Mouse (Mus musculus): ENCODE measurements around the gene Nars2.
"Not testable (repeated sequence)": the region's sequence is repeated elsewhere in the genome, so short reads cannot be mapped to it uniquely, and the experiment has no call there.

Gene Nars2

DNA sequence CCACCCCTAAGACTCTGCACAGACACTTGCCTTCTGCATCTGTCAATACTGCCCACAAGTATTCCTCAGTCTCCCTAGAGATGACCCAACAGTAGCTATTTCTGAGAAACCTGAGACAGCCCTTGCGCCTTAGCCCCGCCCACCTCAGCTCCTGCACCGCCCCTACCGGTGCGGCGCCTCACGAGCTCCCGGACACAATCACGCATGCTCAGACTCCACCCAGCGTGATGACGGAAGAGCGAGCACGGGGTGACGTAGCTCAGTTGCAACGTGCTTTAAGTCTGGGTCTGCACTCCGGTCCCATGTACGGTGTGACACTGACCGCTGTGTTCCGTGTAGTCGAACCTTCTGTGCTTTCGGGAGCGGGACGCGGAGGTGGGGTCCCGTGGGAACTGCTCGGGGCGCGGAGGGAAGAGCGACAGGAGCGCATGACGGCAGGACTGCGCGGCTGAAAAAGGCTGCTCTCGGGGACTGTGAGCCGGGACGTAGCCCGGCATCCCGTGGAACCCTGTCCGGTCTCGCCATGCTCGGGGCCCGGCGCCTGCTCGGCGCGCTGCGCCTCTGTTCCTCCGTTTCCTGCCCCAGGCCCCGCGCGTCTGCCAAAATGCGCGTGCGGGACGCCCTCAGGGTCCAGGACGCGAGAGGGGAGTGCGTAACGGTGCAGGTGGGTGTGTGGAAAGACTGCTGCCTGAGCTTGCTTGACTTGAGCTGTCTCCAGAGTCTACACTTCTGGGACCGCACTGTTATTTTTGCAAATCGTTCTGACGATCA is at the start of gene Nars2:
Gene Nars2 (plus strand): TSS at position 225 of the 771 bp plus-strand sequence.
- DNase-seq (ENCODE audit: low spot score in 2 of 2) = peak; percentile 78 to 94

DNA sequence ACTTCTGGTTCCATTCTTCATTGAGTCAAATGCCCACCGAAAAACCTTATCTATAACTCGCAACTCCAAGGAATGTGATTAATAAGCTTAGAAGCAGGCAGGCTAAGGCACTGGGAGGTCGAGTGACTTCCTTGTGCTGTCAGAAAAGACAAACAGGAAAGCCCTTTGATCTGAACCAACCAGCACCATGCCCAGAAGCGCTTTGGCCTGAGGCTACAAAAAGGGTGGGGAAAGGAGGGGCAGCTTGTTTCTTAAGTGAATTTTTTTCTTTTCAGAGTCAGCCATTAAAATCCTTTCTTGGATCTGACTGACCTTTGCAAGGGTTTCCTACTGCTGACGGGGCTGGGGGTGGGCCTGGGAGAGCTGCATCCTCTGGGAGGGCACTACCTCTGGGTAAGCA is 49.1 kb upstream of the Nars2 start:
- DNase-seq (ENCODE audit: low spot score in 2 of 2) = no peak

DNA sequence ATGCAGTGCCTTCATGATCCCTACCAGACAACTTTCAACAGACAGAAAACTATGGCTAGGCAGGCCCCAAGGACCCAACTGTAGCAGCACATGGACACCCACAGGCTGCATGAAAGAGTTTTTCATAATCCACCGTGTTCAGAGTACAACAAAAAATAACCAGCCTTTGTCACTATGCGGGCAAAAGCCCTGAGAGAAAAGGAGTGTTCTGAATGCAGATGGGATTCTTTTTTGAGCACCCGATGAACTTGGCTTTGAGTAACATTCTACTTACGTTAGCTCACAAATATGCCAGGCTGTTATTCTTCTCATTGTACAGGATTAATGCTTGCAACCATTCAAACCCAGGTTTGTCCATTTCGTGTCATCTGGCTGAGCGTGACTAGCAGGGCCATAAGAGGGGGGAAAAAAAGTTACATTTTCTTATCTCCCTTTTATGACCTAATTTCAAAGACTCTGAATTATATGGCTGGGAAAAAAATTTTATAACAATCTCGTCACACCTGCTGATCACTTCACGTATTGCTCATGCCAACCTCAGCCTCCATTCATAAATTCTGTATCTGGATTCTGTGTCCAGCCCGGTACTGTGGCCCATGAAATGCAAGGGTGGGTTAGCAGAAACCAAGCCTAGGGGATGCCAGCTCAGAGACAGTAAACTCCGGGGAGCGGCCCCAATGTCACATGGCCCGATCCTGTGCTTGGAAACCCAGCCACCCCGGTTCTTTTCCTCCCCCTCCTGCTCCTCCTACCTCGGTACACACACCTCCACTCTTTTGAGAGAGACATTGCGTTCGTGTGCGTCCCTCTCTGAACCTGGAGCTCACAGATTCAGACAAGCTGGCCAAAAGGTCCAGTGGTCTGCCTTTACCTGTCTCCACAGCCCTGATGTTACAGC is 48.0 kb upstream of the Nars2 start:
- no peak for DNase-seq (ENCODE audit: low spot score in 2 of 2)

DNA sequence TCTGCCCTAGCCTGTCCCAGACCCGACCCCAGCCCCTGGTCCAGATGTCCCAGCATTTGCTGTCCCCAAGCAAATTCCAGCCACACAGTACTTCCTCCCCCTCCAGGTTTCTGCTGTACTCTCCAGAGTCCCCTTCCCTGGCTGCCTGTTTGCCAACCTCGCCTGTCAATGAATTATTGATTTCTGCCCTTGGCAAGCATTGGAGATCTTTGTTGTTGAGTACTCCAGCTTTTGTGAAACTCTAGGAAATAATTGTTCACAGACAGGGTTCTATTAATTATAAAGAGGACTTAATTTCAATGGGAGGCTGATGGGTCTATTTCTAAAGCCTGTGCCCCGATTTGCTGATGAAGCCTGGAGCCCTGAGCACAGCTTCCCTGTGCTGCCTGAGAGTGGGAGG is 46.9 kb upstream of the Nars2 start:
- DNase-seq (ENCODE audit: low spot score in 2 of 2) = no peak

DNA sequence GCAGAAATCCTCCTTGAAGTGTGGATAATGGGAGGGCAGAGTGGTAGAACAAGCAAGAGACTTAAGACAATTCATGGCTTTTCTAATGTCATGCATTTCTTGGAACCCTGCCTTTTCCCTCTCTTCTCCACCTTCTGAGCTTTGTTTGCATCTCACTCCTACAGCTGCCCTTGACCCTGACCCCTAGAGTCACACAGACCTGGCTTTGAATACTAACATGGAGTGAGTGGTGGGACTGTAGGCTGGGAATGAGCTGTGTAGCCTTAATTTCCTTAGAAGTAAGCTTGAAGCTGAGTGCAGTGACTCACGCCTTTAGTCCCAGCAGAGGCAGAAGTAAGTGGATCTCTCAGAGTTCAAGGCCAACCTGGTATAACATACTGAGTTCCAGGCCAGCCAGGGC is 46.4 kb upstream of the Nars2 start:
- DNase-seq (ENCODE audit: low spot score in 2 of 2) = no peak

DNA sequence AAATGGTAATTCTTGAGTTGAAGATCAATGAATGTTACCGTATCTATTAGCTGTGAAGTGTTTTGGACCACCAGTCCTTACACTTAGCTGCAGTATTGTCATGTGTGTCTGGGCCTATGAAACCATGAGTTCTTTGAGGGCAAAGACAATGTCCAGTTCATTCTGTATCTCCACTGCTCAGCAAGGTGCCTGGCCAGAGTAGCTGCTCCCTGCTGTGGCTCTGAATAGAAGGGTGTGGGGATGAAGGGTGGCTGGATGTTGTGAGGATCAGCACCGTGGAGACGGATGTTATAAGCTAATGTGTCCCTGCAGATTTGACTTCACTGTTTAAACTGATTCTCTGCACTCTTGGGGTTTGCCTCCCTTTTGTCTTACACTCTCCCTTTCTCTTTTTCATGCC is 45.9 kb upstream of the Nars2 start:
- DNase-seq (ENCODE audit: low spot score in 2 of 2) = no peak

DNA sequence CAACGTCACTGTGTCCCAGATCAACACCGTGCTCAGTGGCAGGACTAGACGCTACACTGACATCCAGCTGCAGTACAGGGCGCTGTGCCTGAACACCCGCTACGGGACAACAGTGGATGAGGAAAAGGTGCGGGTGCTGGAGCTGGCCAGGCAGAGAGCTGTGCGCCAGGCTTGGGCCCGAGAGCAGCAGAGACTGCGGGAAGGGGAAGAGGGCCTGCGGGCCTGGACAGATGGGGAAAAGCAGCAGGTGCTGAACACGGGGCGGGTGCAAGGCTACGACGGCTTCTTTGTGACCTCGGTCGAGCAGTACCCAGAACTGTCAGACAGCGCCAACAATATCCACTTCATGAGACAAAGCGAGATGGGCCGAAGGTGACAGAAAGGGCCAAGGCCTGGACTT is 45.1 kb upstream of the Nars2 start:
- DNase-seq (ENCODE audit: low spot score in 2 of 2) = no peak

DNA sequence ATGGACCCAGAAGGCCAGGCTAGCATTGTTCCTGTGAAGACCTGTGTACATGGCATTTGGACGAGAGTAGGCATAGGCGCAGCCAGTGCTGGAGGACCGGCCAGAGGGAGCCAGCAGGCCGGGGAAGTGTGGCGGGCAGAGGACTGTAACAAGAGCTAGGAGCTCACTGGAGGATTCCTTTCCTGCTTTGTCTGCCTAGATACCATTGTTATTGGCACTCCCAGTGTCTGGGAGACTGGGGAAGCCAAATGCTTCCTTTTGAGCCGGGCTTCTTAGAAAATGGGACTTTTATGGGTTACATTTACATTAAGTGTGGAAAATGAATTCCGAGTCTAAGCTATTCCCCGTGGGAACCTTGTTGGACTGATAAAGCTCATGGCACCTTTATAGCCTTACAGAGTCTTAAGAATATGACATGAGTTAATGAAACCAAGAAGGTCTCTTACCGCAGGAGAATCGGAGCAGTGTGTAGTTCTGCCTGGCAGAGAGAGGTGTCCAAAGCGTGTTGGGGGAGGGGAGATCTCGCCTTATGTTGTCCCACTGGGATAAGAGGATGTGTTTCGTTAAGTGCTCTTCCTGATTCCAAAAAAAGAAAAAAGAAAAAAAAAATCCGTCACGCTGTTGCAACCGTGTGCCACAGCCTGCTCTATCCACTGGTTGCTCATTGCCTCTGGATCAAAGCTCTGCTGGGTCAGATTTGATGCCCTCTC is 43.2 kb upstream of the Nars2 start:
- no peak for DNase-seq (ENCODE audit: low spot score in 2 of 2)

DNA sequence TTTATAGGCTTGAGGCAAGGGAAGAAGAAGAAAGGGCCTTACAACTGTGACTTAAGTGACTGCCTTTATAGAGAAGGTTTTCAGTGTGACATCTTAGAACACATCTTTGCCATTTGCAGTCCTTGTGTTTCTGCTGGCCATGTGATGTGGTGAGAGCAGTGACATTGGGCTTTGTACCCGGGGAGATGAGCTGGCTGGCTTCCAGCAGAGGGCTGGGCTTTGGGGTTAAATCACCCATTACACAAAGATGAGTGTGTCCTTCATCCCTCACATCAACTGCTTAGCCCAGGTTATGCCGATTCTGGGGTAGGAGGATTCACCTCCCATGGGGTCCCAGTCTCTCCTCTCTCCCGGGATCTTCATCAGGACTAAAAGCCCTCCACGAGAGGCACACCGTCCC is 41.4 kb upstream of the Nars2 start:
- no peak for DNase-seq (ENCODE audit: low spot score in 2 of 2)

DNA sequence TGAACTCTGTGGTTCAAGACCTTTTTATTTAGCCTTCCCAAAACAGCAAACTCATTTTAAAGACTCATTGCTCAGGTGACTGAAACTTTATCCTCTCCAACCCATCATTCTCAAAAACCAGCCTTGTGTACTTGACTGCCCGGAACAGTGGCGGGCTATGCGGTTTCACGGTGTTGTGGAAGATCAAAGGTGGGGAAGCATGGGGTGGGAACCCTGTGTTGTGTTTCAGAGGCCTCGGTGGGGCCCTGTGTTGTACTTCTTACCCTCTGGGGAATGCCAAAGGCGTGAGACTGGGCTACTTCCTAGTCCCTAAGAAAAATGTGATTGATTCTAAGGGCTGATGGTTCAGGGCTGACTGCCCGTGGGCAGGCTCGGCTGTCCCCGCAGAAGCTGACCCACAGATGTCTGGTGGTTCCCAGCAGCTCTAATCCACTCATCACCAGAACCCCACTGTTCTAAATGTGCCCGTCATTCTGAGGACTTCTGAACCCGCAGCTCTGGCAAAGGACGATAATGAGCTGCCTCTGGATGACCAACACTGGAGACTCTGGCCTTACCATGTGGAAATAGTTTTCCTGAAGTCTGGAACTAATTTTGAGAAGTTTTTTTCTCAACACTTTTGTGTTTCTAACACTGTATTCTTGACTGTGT is 40.9 kb upstream of the Nars2 start:
- DNase-seq (ENCODE audit: low spot score in 2 of 2) = no peak

DNA sequence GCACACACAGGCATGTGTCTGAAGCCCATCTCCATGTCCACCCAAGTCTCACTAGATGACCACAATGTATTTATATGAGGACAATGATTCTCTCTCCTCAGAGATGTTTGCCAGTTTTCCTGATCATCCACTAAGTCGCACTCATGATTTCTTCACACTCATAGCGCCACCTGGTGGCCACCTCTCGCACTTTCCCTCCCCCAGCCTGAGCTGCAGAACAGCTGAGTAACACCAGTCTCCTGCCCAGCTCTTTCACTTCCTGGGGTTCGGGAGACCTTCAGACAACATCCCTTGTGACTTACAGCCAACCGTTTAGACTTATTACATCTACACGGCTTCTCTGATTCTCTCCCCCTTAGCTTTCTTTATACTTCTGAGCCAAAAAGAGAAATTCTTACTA is 37.3 kb upstream of the Nars2 start:
- DNase-seq (ENCODE audit: low spot score in 2 of 2) = peak; percentile 67 to 84

DNA sequence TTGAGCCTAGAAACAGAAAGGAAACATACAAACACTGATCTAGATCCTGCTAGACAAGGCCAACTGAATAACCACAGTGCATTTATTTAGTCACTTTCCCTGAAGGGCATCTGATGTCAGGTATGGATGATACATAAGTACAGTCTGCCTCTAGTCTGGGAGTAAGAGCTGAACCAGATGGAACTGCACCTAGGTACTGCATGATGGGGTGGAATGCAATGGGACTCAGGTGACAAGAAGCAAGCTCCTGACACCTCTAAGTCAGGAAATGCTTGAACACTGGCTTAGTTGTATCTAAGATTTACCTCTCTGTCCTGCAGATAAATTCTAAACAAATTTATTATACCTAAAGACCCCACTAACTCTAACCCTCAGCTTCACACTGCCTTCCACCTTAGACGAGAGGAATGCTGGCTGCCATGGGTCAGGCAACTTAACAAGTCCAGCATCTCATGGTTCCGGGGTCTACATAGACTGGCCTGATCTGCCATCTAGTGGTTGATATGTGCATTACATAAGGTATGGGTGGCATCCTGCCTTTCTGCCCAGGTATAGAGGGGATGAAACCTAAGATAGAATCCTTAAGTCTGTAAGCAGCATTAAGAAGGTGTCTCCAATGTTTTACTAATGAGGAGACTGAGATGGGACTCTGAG is 35.7 kb upstream of the Nars2 start:
- peak; percentile 38 to 51 for DNase-seq (ENCODE audit: low spot score in 2 of 2)

DNA sequence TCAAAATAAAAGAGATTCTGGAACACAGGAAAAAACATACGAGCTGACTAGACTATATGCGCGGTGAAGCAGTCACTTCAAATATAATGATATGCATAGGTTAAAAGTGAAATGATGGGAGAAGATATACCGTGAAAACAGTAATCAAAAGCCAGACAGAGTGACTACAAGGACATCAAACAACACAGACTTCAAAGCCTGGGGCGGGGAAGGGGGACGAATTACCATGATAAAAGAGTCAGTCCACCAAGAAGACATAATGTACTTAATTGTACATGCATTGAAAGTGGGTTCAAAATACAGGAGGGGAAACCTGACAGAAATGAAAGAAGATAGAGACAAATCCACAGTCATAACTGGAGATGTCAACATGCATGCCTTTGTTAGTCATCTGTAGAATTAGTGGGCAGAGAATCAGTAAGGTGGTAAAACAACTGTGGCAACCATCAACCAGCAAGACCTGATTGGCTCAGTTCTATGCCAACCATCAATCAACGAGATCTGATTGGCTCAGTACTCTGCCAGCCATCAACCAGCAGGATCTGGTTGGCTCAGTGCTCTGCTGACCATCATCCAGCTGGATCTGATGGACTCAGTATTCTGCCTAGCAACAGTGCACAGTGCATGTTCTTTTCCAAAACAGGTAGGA is 30.7 kb upstream of the Nars2 start:
- no peak for DNase-seq (ENCODE audit: low spot score in 2 of 2)

DNA sequence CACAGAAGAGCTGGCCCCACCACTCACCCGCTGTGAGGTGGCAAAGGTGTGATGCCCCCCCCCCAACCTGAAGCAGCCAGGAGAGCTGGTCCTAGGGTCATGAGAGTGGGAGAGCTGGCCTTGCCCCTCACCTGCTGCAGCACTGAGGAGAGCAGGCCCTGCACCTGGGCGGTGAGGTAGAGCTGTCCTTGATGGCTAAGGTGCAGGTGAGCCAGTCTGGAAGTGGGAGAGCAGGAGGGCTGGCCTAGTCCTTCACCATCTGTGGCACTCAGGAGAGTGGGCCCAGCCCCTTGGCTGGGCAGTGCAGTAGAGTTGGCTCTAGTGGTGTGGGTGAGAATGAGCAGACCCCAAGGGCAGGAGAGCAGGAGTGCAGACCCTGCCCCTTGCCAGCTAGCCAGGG is 28.4 kb upstream of the Nars2 start:
- DNase-seq (ENCODE audit: low spot score in 2 of 2) = no peak

DNA sequence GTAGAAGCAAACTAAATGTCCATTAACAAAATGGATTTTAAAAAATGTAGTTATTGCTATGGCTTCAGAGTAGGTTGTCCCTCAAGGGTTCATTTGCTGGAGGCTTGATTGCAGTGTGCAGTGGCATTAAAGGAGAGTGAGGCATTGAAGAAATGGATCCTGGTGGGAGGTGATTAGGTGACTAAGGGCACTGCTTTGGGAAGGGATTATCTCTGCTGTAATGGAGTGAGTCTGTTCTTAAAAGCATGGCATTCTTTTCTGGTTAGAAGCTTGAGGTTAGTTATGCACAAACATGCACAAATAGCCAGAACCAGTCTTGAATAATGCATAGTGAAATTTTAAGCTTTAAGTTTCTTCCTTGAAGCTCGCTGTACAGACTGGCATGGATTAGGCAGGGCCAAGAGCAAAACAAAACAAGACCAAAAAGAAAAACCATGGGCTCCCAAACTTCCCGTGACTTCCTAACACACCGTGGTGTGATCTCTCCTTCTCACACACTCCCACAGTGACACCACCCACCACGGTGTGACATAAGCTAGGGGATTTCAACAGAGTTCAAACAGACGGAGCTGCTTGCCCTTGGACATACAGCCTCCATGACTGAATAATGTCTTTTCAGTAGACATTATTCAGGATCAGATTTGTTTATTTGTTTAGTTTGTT is 7.5 kb upstream of the Nars2 start:
- DNase-seq (ENCODE audit: low spot score in 2 of 2) = no peak

DNA sequence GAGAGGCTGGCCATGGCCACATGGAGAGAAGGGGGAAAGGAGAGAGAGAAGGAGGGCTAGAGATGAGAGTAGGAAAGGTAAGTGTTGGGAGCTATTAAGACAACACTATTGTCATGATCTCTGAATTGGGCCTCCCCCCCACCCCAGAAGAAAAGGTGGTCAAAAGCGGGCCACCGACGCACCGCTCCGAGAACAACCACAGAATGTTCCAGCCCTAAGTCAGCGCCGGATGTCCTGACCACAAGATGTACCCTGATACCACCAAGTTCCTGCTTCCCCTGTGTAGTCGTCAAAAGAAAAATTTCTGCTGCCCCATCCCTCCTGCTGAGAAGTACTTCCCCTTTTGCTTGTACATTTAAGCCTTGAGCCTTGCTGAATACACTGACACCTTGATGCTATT is 4.8 kb upstream of the Nars2 start:
- not testable (repeated sequence) for DNase-seq (ENCODE audit: low spot score in 2 of 2)

DNA sequence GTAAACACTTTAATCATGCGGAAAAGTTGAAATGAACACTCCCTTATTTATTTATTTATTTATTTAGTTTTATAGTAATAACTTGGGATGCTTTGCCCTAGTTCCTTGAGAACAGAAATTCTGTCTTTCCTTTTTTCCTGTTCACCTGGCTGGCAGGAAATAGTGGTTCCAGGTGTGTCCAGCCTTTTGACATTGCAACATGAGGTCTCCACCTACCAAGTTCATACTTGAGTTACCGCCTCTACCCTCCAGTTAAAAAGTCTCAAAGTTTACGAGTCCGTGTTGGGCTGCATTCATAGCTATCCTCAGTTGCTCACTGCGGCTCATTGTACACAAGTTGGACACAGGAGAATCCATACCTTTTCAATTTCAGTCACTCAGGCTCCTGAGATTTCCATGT is 789 bp downstream of the Nars2 start:
- DNase-seq (ENCODE audit: low spot score in 2 of 2) = no peak

DNA sequence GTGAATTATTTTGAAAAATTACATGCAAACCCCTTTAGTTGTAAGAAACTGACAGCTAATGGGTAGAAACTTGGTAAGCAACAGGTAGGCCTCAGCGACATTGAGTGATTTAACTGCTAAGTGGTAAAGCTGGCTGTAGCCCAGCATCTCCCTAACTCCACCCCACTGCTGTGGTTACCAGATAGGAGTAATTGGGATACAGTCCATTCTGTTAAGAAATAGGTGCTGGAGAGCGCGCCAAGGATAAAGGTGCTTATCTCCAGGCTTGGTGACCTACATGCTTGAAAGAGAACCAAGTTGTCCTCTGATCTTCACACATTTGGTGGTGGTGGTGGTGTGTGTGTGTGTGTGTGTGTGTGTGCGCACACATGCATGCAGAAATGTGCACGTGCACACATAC is 7.9 kb downstream of the Nars2 start:
- DNase-seq (ENCODE audit: low spot score in 2 of 2) = peak in 1 of 2 experiments; percentile 54

DNA sequence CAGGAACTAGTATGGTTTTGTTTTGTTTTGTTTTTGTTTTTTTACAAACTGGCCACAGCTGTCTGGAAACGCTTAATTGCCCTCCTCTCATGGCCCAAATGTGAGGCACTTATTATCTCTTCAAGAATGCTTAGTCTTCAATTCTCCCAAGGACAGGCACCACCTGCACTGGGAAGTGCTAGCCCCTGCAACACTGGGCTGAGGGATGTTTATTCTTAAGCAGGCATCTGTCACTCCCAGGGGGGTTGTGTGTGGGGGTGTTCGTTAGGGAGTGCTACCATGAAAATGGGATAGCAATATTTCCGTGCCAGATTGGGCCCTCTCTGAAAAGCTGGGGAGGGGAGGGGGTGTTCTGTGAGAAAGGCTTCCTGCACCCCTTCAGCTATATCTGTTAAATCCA is 15.9 kb downstream of the Nars2 start:
- no peak for DNase-seq (ENCODE audit: low spot score in 2 of 2)

DNA sequence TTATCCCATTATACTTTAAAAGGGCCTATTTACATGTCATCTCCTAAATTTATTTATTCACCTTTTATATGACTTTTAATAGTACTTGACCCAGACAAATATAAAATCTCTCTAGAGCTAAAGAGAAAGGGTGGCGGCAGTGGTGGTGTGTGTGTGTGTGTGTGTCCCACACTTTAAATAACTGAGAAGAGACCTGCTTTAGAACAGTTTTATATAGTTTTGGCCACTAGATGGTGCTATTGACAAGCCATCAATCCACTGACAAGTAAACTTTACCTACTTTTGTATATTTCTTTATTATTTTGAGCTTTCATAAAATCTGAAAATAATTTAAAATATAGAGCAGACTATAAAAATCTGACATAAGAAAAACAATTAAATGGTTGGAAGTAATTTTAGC is 19.1 kb downstream of the Nars2 start:
- DNase-seq (ENCODE audit: low spot score in 2 of 2) = no peak

All from spleen, postnatal 10 days (tissue).